Mouse (Mus musculus): Measurements from ENCODE around the gene Gatad2a.
"Not testable (repeated sequence)": the region's sequence is repeated elsewhere in the genome, so short reads cannot be mapped to it uniquely, and the experiment has no call there.

Gene Gatad2a

GRCm38 (mm10) chr8:69995776-69996588 lies at the start of gene Gatad2a:
Gene Gatad2a, minus strand, starts transcription at chr8:69996384.
- peak; percentile 100 for DNase-seq (ENCODE audit: low read depth, low spot score)

GRCm38 (mm10) chr8:70043996-70044395 lies 47.8 kb upstream of the Gatad2a start:
- no peak for DNase-seq (ENCODE audit: low read depth, low spot score)

DNA sequence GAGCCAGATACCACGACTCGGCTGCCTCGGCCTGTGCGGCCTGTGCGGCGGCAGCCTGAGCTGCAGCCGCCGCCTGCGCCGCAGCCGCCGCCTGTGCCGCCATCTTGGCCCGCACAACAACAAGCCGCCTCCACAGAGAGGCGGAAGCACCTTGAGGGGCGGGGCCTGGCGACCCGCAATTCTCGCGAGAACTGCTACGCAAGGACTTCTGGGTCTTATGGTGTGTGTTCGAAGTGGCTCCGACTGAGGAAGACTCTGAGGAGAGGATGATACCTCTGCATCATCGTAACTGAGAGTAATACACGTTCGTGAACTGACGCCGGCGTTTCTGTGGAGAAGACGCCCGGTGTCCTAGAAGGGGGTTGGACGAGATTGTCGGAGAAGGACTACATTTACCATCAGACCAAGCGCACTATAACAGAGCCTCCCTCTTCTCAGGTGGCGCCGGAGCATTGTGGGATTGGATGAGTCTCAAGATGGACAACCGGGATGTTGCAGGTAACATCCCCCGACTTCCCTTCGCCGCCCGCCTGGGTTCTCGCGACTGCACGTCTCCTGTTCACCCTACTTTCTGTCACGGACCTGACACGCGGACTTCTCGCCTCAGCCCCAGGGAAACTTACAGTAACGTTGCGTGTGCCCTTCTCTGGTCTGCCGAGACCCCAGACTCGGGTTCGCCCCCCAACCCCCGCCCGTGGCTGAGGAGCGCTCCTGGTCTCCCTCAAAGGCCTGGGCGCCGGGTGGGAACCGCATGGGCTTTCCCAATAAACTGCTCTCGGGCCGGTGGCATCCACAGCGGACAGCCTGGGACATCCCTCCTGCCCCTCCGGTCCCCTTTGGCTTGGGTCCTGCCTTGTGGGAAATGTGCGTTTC lies 46.6 kb upstream of the Gatad2a start, which contains the start of the genes Mau2 and Sugp1:
TSS of gene Mau2 (minus strand) at position 152 of the 873 bp plus-strand sequence.
TSS of gene Sugp1 (plus strand) at position 231 of the 873 bp plus-strand sequence.
- peak; percentile 99 for DNase-seq (ENCODE audit: low read depth, low spot score)

DNA sequence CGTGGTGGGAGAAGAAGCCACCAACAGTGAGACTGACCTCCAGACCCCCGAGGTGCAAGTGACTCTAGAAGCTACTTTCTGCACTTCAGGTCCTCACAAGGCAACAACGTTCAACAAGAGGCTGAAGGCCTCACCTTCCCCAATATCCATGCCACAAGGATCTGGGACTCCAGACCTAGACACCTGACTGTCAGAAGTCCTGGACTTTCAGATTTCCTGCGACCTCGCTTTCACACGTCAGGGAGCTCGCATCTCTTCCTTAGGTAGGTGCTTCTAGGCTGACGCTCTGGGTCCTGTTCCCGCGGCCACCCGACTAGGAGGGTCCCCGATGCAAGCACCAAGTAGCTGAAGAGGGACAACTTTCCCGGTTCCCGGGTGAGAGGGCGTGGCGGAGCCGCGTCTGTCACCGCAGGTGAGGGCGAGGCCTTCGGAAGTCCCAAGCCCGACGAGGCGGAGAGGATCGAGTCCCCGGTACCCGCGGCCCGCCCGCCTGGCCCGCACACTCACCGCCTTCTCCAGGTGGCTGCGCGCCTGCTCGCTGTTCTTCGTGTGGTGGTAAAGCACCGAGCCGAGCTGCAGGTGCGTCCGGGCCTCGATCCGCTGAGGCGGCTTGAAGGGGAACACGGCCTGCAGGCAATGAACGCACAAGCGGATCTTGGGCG lies 45.8 kb upstream of the Gatad2a start:
- DNase-seq (ENCODE audit: low read depth, low spot score), result no peak

DNA sequence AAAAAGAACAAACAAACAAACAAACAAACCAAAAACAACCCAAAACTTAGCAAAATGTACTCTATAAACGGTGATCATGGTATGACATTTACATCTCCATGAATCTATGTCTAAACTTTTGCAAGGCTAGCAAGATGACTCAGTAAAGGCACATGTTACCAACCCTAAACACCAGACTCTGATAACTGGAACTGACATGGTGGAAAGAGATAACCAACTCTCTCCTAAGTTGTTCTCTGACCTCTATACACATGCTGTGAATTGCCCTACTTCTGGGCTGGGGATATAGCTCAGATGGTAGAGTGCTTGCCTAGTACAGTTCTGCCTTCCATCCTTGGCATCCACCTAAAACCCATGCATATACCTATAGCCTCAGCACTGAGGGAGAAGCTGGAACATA lies 41.8 kb upstream of the Gatad2a start:
- no peak for DNase-seq (ENCODE audit: low read depth, low spot score)

DNA sequence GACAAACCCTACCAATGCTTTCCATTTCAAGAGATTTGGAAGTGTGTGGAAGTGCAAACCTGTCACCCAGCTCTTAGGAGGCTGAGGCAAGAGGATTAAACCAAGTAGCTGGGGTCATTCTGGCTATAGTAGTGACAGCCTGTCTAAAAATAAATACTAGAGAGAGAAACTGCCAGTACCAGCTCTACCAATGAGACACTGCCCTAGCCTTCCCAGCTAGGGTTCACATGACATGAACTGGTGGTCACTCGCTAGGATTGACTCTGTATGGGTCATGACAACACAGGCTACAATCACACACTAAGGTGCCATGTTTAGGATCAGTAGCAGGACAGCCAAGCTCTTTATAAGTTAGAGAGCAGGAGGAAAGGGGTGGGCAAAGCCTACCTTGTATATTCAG lies 34.1 kb upstream of the Gatad2a start:
- no peak for DNase-seq (ENCODE audit: low read depth, low spot score)

DNA sequence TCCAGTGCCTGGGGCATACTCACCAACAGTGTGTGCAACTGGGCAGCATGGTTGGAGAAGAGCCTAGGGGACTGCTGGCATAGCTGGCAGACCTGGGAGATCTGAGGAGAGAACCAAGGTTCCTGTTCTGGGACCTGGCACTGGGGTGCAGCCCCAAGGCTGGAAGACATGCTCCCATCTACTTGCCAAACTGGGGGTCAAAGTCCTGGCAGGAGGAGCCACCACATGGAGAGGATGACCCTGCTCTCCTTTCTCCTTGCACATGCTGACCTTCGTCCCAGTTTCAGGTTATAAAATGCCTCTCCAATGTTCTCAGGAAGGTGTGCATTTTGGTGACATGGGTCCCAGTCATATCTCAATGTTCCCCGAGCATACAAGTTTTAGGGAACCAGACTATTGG lies 30.0 kb upstream of the Gatad2a start:
- no peak for DNase-seq (ENCODE audit: low read depth, low spot score)

DNA sequence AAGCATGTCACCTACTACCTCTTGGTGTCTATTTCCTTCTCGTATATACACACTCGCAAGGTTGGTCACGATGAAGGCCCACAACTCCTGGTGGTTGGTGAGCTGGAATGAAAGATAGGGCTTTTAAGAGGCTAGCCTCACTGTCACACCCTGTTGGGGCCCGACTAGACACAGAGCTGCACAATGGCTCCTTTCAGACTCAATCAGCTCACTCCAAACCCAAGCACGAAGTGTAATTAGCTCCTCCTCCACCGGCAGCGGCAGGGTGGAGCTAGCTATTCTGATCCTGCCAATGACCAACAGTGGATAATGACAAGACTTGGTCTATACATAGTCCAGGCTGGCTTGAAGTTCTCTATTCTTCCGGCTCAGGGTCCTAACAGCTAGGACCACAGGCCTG lies 27.4 kb upstream of the Gatad2a start:
- no peak for DNase-seq (ENCODE audit: low read depth, low spot score)

- DNase-seq (ENCODE audit: low read depth, low spot score), result no peak
Observed at GRCm38 (mm10) chr8:70015017-70015416, 18.8 kb upstream of the Gatad2a start.

DNA sequence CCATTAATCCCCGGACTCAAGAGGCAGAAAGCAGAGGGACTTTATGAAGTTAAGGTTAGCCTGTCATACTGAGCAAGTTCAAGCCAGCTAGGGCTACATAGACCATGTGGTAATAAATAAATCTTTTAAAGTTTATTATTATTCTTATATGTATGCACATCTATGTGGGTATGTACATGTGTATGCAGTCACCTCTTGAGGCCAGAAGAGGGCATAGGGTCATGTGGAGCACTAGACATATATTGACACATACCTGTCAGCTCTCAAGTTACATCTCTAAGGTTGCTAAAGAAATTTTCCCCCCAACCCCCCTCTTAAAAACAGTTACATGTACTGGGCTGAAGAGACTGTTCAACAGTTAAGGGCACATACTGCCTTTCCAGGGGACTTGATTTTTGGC lies 16.6 kb upstream of the Gatad2a start:
- DNase-seq (ENCODE audit: low read depth, low spot score), result peak; percentile 26

GRCm38 (mm10) chr8:70012350-70012749 lies 16.2 kb upstream of the Gatad2a start:
- DNase-seq (ENCODE audit: low read depth, low spot score), result no peak

- DNase-seq (ENCODE audit: low read depth, low spot score), result not testable (repeated sequence)
Observed at GRCm38 (mm10) chr8:70010796-70011195, 14.6 kb upstream of the Gatad2a start.

DNA sequence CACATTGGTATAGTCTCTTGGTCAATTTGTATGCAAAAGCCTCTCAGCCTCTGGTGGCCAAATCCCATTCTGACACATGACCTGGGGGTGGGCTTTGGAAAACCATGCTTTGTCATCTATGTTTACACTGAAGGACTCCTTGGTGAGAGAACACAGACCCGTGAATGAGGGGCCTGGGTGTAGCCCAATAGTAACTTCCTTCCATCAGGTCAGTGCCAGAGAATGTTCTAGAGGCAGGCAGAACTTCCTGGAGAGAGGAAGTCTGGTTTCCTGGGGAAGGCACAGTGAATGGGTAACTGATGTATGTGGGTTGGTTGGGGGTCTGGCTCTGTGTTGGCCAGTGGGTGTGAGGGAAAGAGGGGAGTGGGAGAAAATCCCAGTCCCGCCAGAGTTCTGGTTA lies 9.0 kb upstream of the Gatad2a start:
- DNase-seq (ENCODE audit: low read depth, low spot score), result no peak

- no peak for DNase-seq (ENCODE audit: low read depth, low spot score)
Observed at GRCm38 (mm10) chr8:70004345-70004744, 8.2 kb upstream of the Gatad2a start.

DNA sequence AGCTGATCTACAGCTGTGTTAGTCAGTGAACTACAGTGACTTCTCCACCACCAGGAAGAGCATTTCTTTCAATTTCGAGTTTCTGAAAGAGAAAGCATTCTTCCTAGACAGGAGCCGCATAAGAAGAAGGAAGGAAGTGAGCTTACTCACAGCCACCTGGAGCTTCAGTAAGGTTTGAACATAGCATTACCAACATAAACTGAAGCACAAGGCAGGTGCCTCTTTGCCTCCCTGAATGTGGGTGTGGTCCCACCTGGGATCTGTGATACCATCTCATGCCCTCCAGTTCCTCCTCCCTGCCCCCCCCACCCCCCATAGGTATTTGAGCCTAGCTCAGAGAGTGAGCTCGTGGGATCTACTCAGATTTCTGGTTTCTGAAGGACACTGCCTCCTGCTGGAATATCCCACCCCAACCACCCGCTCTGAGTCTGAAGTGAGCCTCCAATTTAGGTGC lies 7.0 kb upstream of the Gatad2a start:
- DNase-seq (ENCODE audit: low read depth, low spot score), result peak; percentile 64

GRCm38 (mm10) chr8:70001892-70002191 lies 5.7 kb upstream of the Gatad2a start:
- DNase-seq (ENCODE audit: low read depth, low spot score), result not testable (repeated sequence)

- DNase-seq (ENCODE audit: low read depth, low spot score), result peak; percentile 85
Observed at GRCm38 (mm10) chr8:70001176-70001891, 5.2 kb upstream of the Gatad2a start.

DNA sequence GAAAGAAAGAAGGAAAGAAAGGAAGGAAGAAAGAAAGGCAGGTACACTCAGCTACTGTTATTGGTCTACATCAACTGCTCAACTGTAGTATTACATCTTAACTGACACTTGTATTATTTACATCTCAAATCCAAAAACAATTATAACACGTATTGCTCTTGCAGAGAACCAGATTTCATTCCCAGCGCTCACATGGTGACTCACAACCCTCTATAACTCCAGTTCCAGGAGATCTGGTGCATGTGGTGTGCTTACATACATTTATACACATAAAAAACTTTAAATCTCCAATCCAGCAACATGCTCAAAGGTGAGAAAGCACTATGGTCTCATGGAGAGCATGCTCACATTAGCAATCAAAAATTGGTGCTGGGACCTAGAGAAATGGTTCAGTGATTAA lies 4.0 kb upstream of the Gatad2a start:
- no peak for DNase-seq (ENCODE audit: low read depth, low spot score)

DNA sequence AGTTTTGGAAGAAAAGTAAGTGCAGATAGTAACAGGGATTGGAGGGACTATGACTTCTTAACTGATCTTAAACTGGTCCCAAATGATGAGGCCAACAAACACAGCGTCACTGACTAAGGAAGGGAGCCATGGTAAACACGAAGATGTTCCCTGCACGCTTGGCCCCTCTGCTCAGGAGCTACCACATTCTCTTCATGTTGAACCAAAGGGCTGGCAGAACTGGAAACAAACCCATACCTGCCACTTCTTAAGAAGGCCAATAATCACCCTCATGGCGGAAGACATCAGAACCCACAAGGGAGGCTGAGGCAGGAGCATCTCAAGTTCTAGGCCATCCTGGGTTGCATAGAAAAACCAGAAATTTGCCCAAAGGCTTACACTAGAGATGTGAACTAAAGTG lies 3.1 kb upstream of the Gatad2a start:
- no peak for DNase-seq (ENCODE audit: low read depth, low spot score)

- DNase-seq (ENCODE audit: low read depth, low spot score), result no peak
Observed at GRCm38 (mm10) chr8:69998706-69999105, 2.5 kb upstream of the Gatad2a start.

DNA sequence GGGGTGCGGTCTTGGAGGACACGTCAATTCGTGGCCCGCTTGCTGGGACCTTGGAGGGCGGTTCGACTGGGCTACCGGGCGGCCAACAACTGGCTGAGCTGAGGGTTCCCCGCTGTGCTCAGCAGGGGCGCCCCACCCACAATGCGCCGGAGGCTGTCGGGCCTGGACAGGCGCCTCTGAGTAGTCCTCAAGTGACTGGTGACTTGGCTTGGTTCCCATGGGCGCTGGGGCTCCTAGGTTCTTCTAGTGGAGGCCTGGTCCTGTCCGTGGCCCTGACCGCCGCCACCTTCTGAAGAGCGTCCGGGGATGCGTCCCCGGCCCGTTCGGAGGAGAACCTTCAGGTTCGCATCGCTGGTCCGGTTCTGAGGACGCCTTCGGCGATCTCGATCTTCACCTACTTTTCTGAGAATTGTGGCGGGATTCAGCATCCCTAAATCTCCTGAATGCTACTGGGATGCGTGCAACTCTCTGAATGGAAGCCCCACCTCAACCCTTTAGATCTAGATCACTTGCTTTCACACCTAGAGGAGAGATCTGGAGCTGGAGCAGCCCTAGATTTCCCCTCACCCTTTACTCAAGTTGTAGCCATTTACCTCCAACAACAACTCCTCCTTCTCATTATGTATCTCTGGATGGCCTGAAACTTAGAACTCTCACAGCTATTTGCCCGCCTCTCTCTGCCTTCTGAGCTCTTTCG lies 553 bp upstream of the Gatad2a start:
- no peak for DNase-seq (ENCODE audit: low read depth, low spot score)
